Mouse (Mus musculus) heart, postnatal 0 days (tissue): Measurements from ENCODE around the gene Fen1. TPM values are rescaled to one million over a fixed set of nuclear protein-coding genes. Genes with fewer than 3 reads are reported as not detected.
"Not testable (repeated sequence)": the region's sequence is repeated elsewhere in the genome, so short reads cannot be mapped to it uniquely, and the experiment has no call there.

Experiments used
- ATAC-seq: fragments of 200-750 bp; cut with Nextera tagmentation; 2 replicates; pipeline ENCODE4 v1.8.0; 2017; ENCODE audit warnings: low read depth, moderate number of reproducible peaks, moderate library complexity; ENCODE audit not compliant: insufficient read depth
- DNase-seq: peaks from one replicate; pipeline ENCODE4 v3.0.0-alpha.2; 2016; ENCODE audit warnings: low spot score
- H3K27ac ChIP-seq: fragments of 300-500 bp; sonication (generic); 2 replicates; pipeline ENCODE4 v1.5.1; 2014; ENCODE audit warnings: low read depth, mild to moderate bottlenecking
- H3K27me3 ChIP-seq: fragments of 300-500 bp; sonication (generic); 2 replicates; pipeline ENCODE4 v1.6.1; 2014; ENCODE audit warnings: low read length, mixed read lengths; ENCODE audit not compliant: control insufficient read depth, insufficient read depth
- H3K36me3 ChIP-seq: fragments of 300-500 bp; sonication (generic); replicated peaks from 2 replicates; pipeline ENCODE4 v1.6.1; 2014; ENCODE audit warnings: low read length, mixed read lengths; ENCODE audit not compliant: control insufficient read depth, insufficient read depth
- H3K4me1 ChIP-seq: fragments of 300-500 bp; sonication (generic); 2 replicates; pipeline ENCODE4 v1.6.1; 2014; ENCODE audit warnings: antibody characterized with exemption; ENCODE audit not compliant: control insufficient read depth, insufficient read depth
- H3K4me2 ChIP-seq: fragments of 300-500 bp; sonication (generic); 2 replicates; pipeline ENCODE4 v1.6.1; 2014; ENCODE audit warnings: low read depth, mild to moderate bottlenecking, low read length, moderate library complexity
- H3K4me3 ChIP-seq: fragments of 300-500 bp; sonication (generic); 2 replicates; pipeline ENCODE4 v1.5.1; 2014; ENCODE audit warnings: low read depth, low read length
- H3K9ac ChIP-seq: fragments of 300-500 bp; sonication (generic); replicated peaks from 2 replicates; pipeline ENCODE4 v1.6.1; 2014; ENCODE audit warnings: low read depth, low read length, mixed read lengths
- H3K9me3 ChIP-seq: fragments of 300-500 bp; sonication (generic); replicated peaks from 2 replicates; pipeline ENCODE4 v1.6.1; 2016; ENCODE audit warnings: low read length; ENCODE audit not compliant: control insufficient read depth
- CTCF ChIP-seq: IDR thresholded peaks from 2 replicates; pipeline ENCODE4 v1.5.1; 2016; ENCODE audit warnings: antibody characterized with exemption, control low read depth, low read depth
- EP300 ChIP-seq: IDR thresholded peaks from 2 replicates; pipeline ENCODE4 v1.6.1; 2016; ENCODE audit warnings: antibody characterized with exemption, low read depth
- WGBS: fragments of 180-500 bp; shearing (Covaris S2); extraction: QIAGEN DNeasy Blood & Tissue Kit; methylation state at CpG from one replicate; pipeline ENCODE4 v1.1.7; 2014; 5-methylcytosine and 5-hydroxymethylcytosine counted together
- polyA plus RNA-seq: library from polyadenylated mRNA; unstranded; fragments of >200 nt; fragmentation: Nextera tagmentation; extraction: Ambion mirVana; gene quantifications from 2 replicates; pipeline ENCODE4 v1.2.1, GENCODE M21; 2015
- total RNA-seq: library from RNA; depleted of rRNA; stranded (reverse); fragments of >200 nt; gene quantifications from 2 replicates; pipeline ENCODE4 v1.2.3, GENCODE M21; 2014; ENCODE audit warnings: low replicate concordance

The Fen1 gene
- total and polyA plus RNA-seq, 2 experiments from 2014 or later: 19.1 to 34.9 TPM

DNA sequence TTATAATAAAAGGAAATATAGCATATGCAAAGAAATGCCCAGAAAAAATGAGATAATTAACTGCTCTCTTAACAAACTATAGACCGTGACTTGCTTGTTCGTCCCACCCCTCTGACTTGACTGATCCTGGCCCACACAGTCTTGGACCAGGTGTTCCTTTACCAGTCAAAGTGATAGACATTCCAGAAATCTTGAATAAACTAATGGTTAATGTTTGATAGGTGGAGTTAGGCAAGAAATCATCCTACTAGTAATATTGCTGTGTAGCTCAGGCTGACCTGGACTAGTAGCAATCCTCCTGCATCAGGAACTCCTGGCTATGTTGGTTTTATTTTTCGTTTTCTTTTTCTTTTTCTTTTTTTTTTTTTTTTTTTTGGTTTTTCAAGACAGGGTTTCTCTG, 35.5 kb downstream of the Fen1 start:
- Histone ChIP-seq H3K36me3 (no peaks in the 10 kb centered on the region), H3K9me3 (no peaks in the 10 kb centered on the region), H3K4me3 (no peak overlapping the region), H3K4me1 (no peaks in the 10 kb centered on the region), H3K27me3 (no peaks in the 10 kb centered on the region), H3K9ac (no peak overlapping the region), H3K27ac (no peak overlapping the region), H3K4me2 (no peak overlapping the region)
- WGBS: 73% methylated on average over 3 of the region's 3 CpGs
- ATAC-seq (no peak), DNase-seq (no peak)
- TF ChIP-seq CTCF (no peak), EP300 (no peak)

DNA sequence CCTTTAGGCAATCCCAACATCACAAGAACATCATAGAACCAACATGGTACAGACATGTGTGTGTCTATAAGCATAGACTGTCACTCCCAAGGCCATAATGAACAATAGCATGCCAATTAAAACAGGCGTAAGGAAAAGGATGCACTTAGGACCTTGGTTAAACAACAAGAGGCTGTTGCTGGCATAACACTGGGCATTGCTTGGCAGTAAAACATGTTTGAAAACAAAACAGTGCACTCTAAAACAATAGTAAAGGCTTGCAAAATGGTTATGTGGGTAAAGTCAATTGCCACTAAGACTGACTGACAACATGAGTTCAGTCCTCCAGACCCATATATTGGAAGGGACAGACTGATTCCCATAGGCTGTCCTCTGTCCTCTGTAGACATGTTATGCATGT, 36.0 kb downstream of the Fen1 start:
- no peak for DNase-seq
- 87% methylated on average over 1 of the region's 1 CpGs for WGBS
- H3K9ac ChIP-seq: no peak overlapping the region
- TF ChIP-seq EP300: no peak
- no peak for TF ChIP-seq CTCF
- H3K4me2 ChIP-seq: no peak overlapping the region
- no peak overlapping the region for H3K27ac ChIP-seq
- no peaks in the 10 kb centered on the region for H3K36me3 ChIP-seq
- no peak overlapping the region for H3K4me3 ChIP-seq
- no peaks in the 10 kb centered on the region for H3K4me1 ChIP-seq
- no peaks in the 10 kb centered on the region for H3K9me3 ChIP-seq
- no peak for ATAC-seq
- H3K27me3 ChIP-seq: no peaks in the 10 kb centered on the region

DNA sequence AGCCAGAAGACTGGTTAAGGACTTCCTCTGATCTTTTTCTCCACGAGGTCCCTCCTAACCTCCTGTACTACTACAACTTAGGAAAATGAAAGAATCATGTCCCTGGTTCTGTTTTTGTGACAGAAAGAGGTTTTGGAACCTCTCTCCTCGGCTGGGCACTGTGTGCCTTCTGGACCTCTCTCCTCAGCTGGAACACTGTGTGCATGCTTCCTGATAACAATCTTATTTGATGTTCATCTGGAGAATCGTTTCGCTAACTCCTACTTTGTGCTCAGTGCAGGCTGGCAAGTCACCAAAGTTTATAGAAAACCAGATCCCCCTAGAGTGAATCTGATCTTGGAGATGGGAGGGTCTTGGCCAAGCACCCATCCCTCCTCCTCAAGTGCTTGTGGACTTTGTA, 36.9 kb downstream of the Fen1 start:
- WGBS: 57% methylated on average over 4 of the region's 4 CpGs
- H3K36me3 ChIP-seq: no peaks in the 10 kb centered on the region
- TF ChIP-seq EP300: no peak
- TF ChIP-seq CTCF: no peak
- H3K27me3 ChIP-seq: no peaks in the 10 kb centered on the region
- H3K4me3 ChIP-seq: no peak overlapping the region
- no peaks in the 10 kb centered on the region for H3K4me1 ChIP-seq
- no peak overlapping the region for H3K4me2 ChIP-seq
- H3K9me3 ChIP-seq: no peaks in the 10 kb centered on the region
- H3K27ac ChIP-seq: no peak overlapping the region
- no peak for ATAC-seq
- no peak for DNase-seq
- H3K9ac ChIP-seq: no peak overlapping the region

DNA sequence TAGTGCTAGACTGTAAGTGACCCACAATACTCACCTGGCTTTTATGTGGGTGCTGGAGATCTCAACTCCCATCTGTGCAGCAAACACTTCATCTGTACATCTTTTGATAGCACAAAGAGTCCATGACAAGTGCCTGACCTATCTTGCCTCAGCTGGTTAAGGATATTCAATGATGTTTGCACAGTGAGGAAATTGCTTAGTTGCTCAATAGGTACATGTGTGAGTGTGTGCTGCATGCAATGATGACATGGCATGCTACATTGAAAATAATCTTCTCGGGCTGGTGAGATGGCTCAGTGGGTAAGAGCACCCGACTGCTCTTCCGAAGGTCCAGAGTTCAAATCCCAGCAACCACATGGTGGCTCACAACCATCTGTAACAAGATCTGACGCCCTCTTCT, 38.0 kb downstream of the Fen1 start:
- ATAC-seq, H3K9me3 ChIP-seq: not testable (repeated sequence)
- 89% methylated on average over 4 of the region's 4 CpGs for WGBS

DNA sequence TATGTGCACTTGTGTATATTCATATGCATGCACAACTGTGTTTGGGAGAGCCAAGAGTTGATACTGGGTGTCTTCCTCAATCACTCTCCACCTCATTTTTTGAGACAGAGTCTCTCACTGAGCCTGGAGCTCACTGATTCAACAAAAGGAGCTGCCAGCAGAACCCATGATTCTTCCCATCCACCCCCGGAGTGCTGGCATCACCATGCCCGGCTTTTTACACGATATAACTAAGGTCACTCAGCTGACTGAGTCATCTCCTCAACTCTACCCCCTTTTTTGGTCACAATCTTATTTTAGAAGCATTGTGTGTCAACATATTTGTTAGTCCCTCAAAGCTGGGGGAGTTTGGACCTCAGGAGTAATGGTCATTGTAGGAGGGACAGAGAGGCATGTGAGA, 40.1 kb downstream of the Fen1 start:
- no peak for DNase-seq
- H3K27ac ChIP-seq: no peak overlapping the region
- 58% methylated on average over 3 of the region's 3 CpGs for WGBS
- no peaks in the 10 kb centered on the region for H3K9me3 ChIP-seq
- no peak for ATAC-seq
- H3K36me3 ChIP-seq: no peaks in the 10 kb centered on the region
- no peak overlapping the region for H3K4me3 ChIP-seq
- TF ChIP-seq CTCF: no peak
- TF ChIP-seq EP300: no peak
- H3K27me3 ChIP-seq: no peaks in the 10 kb centered on the region
- no peak overlapping the region for H3K4me2 ChIP-seq
- H3K4me1 ChIP-seq: no peaks in the 10 kb centered on the region
- H3K9ac ChIP-seq: no peak overlapping the region

More for the DNA sequence above, 38.0 kb downstream of the Fen1 start:
- H3K36me3 ChIP-seq, H3K27me3 ChIP-seq, H3K27ac ChIP-seq, H3K4me1 ChIP-seq, DNase-seq, H3K4me3 ChIP-seq, H3K9ac ChIP-seq, H3K4me2 ChIP-seq: not testable (repeated sequence)

DNA sequence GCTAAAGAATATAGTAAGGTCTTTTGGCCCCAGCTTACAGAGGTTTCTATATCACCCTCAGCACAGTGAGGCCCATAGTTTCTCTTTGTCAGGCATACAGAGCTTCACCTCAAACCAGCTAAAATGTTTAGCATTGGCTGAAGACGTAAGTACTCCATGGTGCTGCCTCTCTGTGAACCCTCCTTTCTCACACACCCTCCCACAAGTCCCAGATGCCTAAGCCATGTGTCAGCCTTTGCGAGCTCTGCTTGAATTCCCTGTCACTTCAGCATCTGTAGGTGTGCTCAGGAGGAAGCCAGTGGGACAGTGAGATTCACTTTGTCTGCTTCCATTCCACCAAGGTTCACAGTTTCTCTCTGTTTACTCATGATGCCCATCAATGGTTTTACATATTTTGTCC, 46.2 kb downstream of the Fen1 start:
- no peaks in the 10 kb centered on the region for H3K36me3 ChIP-seq
- no peaks in the 10 kb centered on the region for H3K4me1 ChIP-seq
- ATAC-seq (no peak), DNase-seq (no peak)
- H3K9me3 ChIP-seq: no peaks in the 10 kb centered on the region
- H3K4me3 ChIP-seq: no peak overlapping the region
- TF ChIP-seq EP300: no peak
- no peak for TF ChIP-seq CTCF
- H3K27ac ChIP-seq: no peak overlapping the region
- H3K4me2 ChIP-seq: no peak overlapping the region
- no peaks in the 10 kb centered on the region for H3K27me3 ChIP-seq
- no peak overlapping the region for H3K9ac ChIP-seq
- WGBS: 41% methylated on average over 2 of the region's 2 CpGs
